Mouse (Mus musculus) layer of hippocampus, adult 2 months (tissue): ENCODE results near the gene Ndufs7. TPM values are rescaled to one million over a fixed set of nuclear protein-coding genes. Genes with fewer than 3 reads are reported as not detected.

Experiments
- DNase-seq, 2 experiments: peaks; one replicate each; pipeline ENCODE4 v3.0.0; 2022; ENCODE audit warnings: low spot score in 2 of 2
- H3K27ac ChIP-seq: fragments of 200-600 bp; 2 replicates; pipeline ENCODE4 v1.8.1; 2022
- H3K4me3 ChIP-seq: fragments of 200-600 bp; 2 replicates; pipeline ENCODE4 v1.8.1; 2022; ENCODE audit warnings: mild to moderate bottlenecking
- CTCF ChIP-seq: fragments of 200-600 bp; conservative IDR thresholded peaks from 2 replicates; pipeline ENCODE4 v1.8.1; 2022; ENCODE audit warnings: antibody characterized with exemption, mild to moderate bottlenecking, moderate library complexity
- total RNA-seq, 2 experiments: library from RNA; stranded (reverse); gene quantifications; 2 replicates each; pipeline ENCODE4 v1.2.3; 2021

Ndufs7 gene
- total RNA-seq, 2 experiments from 2014 or later: 201 to 210 TPM

- Histone ChIP-seq H3K4me3 (no peak overlapping the region), H3K27ac (no peak overlapping the region)
- DNase-seq: no peak
- no peak for TF ChIP-seq CTCF
Observed at GRCm38 (mm10) chr10:80276238-80276637, 27.3 kb downstream of the Ndufs7 start.

- H3K4me3 ChIP-seq: no peak overlapping the region
- no peak for TF ChIP-seq CTCF
- no peak for DNase-seq
Observed at GRCm38 (mm10) chr10:80278390-80278789, 29.5 kb downstream of the Ndufs7 start.

GRCm38 (mm10) chr10:80279273-80279672, 30.4 kb downstream of the Ndufs7 start:
- H3K27ac ChIP-seq: no peak overlapping the region
- no peak for DNase-seq
- H3K4me3 ChIP-seq: no peak overlapping the region
- TF ChIP-seq CTCF: no peak

More at GRCm38 (mm10) chr10:80278390-80278789, 29.5 kb downstream of the Ndufs7 start:
- H3K27ac ChIP-seq: no peak overlapping the region

- peak overlapping the region; percentile 52 for H3K27ac ChIP-seq
- DNase-seq: no peak
- H3K4me3 ChIP-seq: no peak overlapping the region
- no peak for TF ChIP-seq CTCF
Observed at GRCm38 (mm10) chr10:80281304-80281703, 32.4 kb downstream of the Ndufs7 start.

GRCm38 (mm10) chr10:80281921-80282371, 33.0 kb downstream of the Ndufs7 start:
- no peak for DNase-seq
- Histone ChIP-seq H3K27ac (peak overlapping the region; percentile 52), H3K4me3 (no peak overlapping the region)
- TF ChIP-seq CTCF: no peak

- no peak for DNase-seq
- TF ChIP-seq CTCF: no peak
- Histone ChIP-seq H3K4me3 (no peak overlapping the region), H3K27ac (peak overlapping the region; percentile 52)
Observed at GRCm38 (mm10) chr10:80282481-80283441, 33.8 kb downstream of the Ndufs7 start.

- Histone ChIP-seq H3K27ac (no peak overlapping the region), H3K4me3 (no peak overlapping the region)
- no peak for DNase-seq
- no peak for TF ChIP-seq CTCF
Observed at GRCm38 (mm10) chr10:80285222-80286070, 36.5 kb downstream of the Ndufs7 start.

GRCm38 (mm10) chr10:80288097-80288496, 39.2 kb downstream of the Ndufs7 start:
- no peak overlapping the region for H3K4me3 ChIP-seq
- no peak for TF ChIP-seq CTCF
- DNase-seq: no peak
- no peak overlapping the region for H3K27ac ChIP-seq

- Histone ChIP-seq H3K27ac (no peak overlapping the region), H3K4me3 (no peak overlapping the region)
- DNase-seq: no peak
- peak; percentile 57 for TF ChIP-seq CTCF
Observed at GRCm38 (mm10) chr10:80288657-80289056, 39.7 kb downstream of the Ndufs7 start.

- DNase-seq: peak; percentile 93
- H3K27ac ChIP-seq: peak within 1 kb of the TSS; percentile 96
- peak within 1 kb of the TSS; percentile 97 for H3K4me3 ChIP-seq
- peak; percentile 80 for TF ChIP-seq CTCF
Observed at GRCm38 (mm10) chr10:80292251-80293146, 43.6 kb downstream of the Ndufs7 start, which contains the start of gene Rps15. Rps15 (plus strand) TSS chr10:80292453.

GRCm38 (mm10) chr10:80293325-80293724, 44.4 kb downstream of the Ndufs7 start:
- H3K27ac ChIP-seq: peak overlapping the region; percentile 96
- no peak for DNase-seq
- TF ChIP-seq CTCF: peak; percentile 30
- peak overlapping the region; percentile 97 for H3K4me3 ChIP-seq

GRCm38 (mm10) chr10:80294311-80294710, 45.4 kb downstream of the Ndufs7 start:
- no peak overlapping the region; the same call in 1 of the 2 replicates for H3K27ac ChIP-seq
- TF ChIP-seq CTCF: no peak
- no peak for DNase-seq
- H3K4me3 ChIP-seq: no peak overlapping the region
